Mouse (Mus musculus) cerebellum, postnatal 10 days (tissue): ENCODE measurements at regions not wholly inside any gene's neighbourhood (a gene's known extent, or its start where the extent isn't known, plus 50 kb on each side); places are given as distances from the start of the nearest gene placed in this dataset.

Experiments used
- DNase-seq, 2 experiments: peaks; one replicate each; pipeline ENCODE4 v3.0.0; 2021; ENCODE audit warnings: mixed read lengths in 2 of 2

DNA sequence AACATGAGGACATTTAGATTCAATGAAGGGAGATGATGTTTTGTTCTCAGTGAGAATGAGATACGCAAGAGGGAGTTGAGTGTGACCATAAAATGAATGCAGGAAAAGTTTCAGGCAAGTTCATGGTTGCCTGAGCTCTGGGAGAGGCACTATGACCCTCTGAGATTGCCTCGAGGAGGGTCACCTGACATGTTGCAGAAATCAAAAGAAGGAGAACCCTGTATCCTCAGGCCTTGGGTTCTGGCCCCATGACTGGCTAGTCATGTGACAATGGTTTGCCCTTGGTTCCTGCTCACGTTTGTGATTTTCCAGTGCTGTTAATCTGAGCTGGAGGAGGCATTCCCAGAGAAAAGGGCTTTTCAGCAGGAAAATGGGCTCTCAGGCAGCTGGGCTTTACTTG is 98.9 kb downstream of the Mab21l3 start:
- DNase-seq, result no peak

DNA sequence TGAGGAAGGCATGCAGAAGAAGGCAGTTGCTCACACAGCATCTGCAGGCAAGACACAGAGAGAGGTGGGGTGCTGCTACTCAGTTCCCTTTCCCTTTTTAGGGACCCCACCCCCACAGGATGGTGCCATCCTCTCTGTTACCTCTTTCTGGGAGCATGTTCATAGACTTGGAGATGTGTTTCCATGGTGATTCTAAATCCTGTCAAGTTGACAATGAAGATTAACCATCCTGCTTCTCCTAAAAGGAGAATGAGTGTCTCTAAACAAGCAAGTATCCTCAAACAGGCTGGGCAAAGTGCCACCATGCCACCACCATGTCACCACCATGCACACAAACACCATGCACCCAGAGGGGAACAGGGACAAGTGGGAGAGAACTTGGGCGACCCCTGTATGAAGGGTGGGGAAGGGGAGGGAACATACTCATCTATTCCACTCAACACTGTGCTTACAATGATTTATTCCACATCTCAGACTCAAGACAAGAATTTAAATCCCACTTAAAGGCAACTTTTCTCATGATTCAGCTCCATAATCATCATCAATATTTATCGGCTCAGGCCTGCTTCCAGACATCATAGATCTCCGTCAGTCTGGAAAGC is 99.6 kb downstream of the Mab21l3 start:
- peak in 1 of 2 experiments; percentile 10 for DNase-seq

DNA sequence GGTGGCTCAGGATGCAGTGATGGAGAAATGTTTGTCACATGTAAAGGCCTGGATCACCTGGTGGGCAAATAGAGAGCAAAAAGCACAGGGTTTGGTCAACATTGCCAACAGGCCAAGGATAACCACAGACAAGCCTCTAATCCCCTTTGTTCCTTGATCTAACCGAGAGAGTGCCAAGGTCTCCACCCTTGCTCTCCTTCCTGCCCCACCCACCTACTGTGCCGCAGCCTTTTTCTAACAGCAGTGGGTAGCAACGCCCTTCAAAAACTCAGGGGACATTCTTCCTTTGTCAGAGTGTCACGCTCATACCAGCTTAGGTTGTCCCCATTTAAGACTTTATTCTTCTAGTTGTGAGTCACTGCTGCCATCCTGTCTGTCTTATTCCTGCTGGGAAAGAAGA is 100.6 kb downstream of the Mab21l3 start:
- no peak for DNase-seq

DNA sequence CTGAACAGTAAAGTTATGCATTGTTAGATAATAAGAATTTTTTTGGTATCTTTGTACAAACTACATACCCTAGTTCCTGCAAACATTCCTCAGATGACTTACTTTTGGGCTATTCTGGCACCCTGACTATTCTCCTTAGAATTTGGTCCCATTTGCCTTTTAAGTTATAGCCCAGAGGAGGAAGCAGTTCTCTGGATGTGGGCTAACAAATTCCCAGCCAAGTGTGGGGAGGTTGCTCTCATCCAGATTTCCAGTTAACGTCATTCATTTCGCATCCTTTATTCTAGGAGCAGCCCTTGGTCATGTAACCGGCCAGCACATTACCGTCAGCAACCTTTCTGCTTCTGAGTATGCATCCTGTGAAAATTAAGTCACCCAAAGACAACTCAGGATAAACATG is 107.9 kb downstream of the Mab21l3 start:
- DNase-seq, result no peak

DNA sequence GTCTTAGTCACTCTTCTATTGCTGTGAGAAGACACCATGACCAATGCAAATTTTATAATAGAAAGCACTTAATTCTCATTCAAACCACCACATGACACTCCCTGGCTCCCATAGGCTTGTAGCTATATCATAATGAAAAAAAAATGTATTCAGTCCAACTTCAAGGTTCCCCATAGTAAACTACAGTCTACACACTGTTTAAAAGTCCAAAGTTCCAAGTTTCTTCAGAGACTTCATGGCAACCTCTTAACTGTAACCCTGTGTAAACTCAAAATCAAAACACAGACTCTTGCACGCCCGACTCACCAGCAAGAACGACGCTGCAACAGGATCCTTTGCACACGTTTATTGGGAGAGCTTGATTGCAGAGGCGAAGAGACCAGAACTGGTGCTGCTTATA is 111.6 kb downstream of the Mab21l3 start:
- DNase-seq, result no peak

DNA sequence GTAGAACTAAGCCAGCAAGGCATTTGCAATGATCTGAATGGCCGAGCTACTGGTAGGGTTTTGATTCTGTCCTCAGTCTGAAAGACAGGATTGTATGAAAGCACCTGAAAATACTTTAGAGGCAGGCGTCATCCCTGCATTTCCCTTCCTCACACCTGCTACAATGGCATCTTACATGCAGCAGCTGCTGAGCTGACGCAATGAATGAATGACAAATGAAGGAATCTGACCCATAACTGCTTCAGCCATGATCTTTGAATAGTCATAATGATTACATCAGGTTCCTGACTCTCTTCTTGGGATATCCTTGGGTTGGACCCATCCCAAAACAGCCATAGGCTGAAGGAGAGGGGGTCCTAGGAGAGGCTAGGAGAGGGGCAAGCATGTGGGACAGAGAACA is 119.7 kb downstream of the Mab21l3 start:
- no peak for DNase-seq

DNA sequence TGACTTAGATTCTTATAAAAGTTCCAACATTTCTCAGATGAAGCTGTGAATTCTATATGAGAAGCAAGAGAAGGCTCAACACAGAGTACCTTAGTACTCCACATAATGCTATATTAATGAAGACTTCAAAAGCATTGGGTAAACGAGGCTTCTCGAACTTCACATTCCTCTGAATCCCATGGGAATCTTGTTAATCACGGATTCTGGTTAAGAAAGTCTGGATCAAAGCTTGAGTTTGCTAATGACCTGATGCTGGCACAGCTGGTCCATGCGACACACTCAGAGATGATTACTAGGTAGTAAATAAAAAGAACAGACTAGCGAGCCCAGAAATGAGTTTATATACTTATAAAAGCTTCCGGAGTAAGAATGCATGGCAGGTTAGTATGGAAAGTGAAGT is 118.4 kb upstream of the Atp1a1 start:
- no peak for DNase-seq

DNA sequence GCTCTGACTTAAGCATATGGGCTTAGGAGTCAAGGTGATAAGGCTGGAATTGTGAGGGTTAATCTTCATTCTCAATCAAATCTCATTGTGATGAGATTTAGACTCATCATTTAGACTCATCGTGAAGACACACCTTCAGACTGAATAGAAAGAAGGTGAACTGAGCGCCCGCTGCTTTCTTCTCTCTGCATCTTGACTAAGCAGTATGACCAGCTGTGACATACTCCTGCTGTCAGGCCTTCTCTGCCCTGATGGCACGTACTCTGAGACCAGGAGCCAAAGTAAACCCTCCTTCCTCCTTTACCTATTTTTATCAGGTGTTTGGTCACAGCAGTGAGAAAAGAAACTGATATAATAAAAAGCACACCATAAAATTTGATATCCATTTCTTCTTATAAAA is 117.5 kb upstream of the Atp1a1 start:
- DNase-seq, result peak; percentile 54 to 64

DNA sequence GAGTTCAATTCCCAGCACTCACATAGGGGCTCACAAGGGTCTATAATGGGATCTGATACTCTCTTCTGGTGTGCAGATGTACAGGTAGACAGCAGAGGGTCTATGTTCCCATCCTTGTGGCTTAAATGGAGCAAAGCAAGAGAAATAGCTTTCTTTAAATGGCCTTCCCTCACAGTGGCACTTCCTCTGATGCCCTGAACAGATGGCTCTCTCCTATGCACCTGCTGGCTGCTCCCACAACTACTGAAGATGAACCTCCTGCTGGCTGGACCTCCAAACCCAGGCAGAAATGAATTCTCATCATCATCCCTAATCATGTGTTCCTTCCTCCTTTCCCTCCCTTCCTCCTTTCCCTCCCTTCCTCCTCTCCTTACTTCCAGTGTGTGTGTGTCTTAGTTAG is 110.9 kb upstream of the Atp1a1 start:
- DNase-seq, result no peak

DNA sequence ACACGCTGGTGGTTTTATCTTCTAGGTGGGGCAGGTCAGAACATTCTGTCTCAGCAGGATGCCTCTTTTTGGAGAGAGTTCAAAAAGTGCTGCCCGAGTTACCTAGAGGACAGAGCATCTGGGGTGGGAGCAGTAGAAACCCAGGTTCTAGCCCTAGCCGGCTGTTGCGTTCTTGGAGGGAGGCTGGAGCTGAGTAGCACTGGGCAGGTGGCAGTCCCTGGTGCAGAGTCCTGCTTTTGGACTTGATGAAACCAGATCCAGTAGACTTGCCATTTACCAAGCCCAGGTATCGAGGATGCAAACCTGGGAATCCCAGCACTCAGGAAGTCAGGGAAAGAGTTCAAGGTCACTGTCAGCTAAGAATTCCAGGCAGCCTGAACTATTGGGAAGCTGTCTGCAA is 110.3 kb upstream of the Atp1a1 start:
- no peak for DNase-seq

DNA sequence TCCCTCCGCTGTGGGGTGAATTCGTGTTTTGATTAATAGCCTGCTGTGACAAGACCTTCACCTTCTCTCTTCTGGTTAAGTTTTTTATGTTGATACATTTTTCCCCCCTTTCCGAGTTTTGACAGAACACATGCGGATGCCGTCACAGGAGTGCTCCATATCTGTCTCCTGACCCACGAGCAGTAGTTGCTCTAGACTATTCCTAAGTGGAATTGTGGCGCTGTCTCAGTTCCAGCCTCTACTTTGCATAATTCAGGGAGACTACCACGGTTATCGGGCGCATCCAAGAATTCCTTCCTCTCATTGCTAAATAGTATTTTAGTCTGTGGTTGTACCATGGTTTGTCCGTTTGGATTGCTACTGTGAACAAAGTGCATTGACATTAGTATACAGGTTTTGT is 109.2 kb upstream of the Atp1a1 start:
- DNase-seq, result no peak

DNA sequence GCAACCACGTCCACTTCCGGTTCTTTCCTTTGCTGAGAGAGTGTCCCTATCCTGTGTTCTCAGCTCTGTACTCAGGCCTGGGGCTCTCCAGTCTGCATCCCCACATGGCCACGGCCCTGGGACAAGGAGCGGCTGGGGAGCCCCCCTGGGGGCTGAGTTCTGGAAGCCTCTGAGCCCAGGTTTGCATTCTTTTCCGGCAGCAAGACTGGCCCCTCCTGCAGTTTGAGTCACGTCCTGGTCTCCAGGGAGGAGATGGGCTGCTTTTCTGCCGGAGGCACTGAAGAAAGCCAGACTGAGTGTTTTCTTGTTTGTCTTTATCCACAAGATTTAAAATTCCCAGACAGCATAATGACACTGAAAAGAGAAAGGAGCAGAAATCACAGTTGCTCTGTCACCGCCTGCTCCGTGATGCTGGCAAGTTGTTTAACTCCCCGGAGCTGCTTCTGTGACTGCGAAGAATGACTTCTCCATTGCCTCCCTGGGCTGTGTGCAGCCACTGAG is 108.7 kb upstream of the Atp1a1 start:
- peak; percentile 32 to 37 for DNase-seq

DNA sequence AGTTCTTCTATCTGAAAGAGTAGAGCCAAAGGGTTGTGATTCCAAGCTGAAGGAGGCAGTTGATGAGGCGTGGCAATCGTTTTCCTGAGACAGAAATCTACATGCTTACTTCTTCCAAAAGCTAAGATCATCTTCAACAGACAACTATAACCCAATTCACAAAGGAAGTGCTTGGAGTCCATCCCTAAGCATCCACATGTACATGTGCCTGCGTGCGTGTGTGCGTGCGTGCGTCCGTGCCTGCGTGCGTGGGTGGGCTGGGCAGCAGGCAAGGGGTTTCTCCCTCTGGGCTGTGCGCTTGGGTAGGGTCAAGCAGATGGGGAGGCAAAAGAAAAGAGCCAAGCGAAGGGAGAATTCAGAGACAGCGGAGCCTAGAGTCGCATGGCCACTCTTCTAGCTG is 108.2 kb upstream of the Atp1a1 start:
- no peak for DNase-seq

DNA sequence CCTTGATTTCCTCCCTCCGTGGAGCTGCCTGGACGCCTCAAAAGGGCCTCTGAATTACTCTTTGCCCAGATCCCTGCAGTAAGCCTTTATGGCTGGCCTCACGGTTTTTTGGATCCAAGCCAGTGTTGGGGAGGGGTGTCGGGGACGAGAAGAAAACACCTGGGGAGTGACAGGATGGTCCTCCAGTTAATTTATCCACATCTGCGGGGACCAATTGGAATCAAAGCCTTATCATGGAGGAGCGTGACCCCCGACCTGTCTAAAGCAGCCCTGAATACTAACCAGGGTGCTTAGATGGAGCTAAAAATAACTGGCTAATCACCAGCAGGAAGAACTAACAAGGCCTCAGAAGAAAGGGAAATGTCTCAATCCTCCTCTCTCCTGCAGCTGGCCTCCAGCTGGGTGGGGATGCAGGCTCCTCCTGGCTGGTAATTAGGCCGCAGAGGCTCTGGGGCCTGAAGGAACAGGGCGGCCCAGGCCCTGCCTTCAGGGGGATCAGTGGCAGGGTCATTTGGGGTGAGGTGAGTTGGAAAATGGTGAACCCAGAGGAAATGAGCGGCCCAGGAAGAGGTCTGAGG is 107.2 kb upstream of the Atp1a1 start:
- DNase-seq, result peak; percentile 68 to 71

DNA sequence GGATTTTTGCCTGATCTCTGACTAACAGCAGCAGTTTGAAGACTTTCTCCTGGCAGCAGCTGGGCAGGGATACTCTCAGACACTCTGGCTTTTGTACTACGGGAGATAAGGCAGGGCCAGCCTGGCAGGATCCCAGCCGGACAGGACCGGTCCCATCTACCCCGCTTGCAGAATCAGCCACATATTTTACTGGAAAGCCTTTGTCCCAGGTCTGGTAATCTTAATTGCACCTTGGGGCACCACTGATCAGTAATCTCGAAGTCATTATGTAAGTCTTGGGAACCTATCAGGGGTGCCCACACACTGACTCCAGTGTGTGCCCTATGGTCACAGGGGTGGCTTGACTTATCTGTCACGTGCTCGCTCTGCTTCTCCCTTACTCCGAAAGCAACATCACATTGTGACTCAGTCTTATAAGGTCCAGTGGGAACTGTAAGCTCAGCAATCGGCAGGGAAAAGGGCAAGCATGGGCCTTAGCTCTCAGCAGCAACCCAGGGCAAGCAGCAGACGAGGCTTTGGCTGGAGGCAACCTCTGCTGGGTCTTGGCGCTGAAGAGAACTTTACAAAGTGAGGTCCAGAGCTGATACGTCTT is 105.0 kb upstream of the Atp1a1 start:
- DNase-seq, result peak; percentile 34 to 50

DNA sequence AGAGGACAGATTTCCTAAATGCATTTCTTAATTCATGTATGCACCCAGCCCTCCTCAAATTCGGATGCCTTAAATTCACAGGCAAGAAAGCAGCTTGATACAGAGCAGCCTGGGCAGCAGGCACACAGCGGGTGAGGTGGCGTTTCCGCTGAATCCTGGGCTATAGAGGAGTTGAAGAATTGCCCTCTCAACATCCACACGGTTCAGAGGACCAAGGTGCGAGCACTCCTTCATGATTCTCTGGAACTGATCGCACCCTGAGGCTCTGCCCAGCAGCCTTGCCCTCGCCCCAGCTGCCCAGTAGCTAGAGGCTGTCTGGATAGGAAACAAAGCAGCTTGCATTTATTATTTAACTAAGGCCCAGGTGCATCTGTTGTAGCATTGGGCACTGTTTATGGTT is 104.3 kb upstream of the Atp1a1 start:
- peak; percentile 43 to 51 for DNase-seq

DNA sequence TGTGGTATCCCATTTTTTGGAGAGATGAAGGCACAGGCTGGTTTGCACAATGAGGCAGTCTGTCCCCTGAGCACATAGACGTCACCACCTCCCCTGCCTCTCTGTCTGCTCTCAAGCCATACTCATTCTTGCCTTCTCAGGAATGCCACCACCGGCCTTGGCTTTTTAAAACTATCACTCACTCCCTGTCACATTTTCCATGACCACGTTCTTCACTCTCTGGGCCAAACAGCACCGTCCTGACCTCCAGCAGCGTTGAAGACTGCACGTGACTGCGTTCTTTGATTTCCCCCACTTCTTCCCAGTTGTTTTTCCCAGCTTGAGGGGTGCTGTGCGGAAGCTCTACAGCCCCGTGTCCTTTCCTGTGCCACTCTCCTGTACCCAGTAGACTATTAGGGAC is 100.4 kb upstream of the Atp1a1 start:
- DNase-seq, result no peak

DNA sequence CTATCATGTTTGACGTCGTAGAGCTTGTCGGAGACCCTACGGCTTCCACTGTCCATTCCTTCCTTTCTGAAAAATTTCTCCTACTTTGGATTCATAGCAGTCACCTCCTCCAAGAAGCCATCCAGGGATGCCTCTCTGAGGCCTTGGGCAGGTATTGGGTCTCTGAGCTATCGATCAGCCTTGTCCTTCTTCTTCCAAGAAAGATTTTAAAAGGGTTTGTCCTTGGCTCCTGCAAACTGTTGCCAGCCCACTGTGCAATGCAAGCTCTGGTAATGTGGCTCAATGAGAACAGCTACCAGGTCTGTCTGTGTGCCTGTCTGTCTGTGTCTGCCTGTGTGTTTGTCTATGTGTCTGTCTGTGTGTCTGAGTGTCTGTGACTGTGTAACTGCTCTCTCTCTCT is 99.8 kb upstream of the Atp1a1 start:
- DNase-seq, result no peak

DNA sequence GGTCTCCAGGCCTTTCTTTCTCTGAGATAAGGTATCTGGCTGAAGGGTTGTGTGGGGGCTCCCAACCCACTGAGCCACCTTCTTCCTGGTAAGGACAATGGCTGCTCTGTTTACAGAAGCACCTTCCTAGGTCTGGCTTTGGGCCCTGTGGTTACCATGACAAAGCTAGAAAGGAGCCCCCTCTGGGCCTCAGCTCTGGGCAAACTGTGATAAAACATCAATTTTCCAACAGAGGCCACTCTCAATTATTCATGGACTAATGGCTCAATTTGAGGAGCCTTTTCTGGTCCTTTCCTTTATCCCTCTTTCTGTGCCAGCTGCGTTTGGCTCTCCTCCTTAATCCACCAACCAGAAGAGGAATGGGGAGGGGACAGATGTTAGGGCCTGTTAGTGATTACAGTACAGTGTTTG is 97.3 kb upstream of the Atp1a1 start:
- DNase-seq, result peak in 1 of 2 experiments; percentile 13

DNA sequence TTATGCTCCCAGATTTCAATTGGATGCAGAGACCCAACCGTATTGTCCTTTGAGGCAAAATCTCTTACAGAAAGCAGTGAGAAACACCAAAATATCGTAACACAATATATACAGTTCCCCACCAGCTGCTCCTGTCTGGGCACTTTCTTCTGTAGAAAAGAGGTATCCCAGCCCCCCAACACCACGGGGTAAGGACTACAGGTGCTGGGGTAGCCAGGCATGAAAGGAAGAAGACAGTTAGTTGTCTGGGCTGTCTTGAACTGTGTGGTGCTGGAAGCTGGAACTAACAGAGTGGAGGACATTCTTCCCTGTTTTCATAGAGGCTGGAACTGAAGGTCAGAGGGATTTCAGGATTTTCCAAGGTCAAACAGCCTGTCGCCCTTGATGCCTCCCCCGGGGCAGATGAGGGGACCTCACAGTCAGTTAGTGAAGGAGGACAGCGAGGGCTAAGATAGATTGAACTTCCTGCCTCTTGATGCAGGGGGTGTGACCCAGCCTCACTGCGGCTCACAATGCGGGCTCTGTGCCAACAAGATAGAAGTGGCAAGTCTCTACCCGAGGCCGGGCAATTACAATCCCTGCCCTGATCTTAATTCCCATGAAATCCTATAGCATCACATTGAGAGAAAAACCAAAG is 96.6 kb upstream of the Atp1a1 start:
- peak; percentile 53 to 56 for DNase-seq

DNA sequence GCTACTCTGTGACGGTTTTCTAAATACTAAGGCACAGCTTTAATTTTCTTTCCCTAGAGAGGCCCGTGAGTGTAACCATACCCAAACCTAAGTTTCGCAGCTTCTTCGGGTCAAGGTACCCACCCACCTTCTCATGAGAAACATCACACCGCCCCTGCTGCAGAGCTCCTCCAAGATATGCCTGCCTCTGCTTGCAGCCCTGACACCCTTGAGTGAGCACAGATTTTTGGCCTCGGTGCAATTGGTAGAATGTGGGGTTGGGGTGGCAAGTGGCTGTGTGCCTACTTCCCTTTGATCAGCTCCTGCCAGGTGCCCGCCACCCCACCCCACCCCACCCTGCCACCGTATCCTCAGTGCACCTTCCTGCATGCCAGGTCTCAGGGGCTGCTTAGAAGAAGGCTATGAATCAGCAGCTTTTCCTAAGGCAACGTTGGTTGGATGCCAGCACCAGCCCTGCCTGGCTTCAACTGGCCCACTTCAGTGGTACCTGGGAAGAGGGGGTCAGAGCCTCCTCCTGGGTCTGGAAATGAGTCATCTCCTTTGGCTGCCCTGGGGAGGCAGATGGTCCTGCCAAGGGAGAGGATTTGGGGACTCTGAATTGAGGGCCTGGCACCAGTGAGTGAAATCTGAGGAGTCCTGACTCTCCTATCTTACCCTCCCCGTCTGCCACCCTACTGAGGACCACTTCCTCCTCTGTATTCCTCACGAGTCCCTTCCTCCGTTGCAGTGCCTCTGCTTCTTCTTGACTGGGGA is 95.6 kb upstream of the Atp1a1 start:
- peak; percentile 86 to 89 for DNase-seq

DNA sequence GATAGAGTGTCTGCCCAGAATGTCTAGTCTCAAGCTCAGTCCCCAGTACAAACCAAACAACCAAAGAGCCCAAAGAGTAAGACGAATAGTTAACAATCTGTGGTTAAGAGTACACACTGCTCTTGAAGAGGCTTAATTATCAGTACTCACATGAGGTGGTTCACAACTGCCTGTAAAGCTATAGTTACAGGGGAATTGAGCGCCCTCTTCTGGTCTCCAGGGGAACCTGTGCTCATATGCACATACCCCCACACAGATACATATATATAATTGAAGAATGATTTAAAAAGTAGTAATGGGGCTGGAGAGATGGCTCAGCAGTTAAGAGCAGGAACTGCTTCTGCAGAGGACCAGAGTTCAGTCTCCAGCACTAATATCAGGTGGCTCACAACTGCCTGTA is 92.3 kb upstream of the Atp1a1 start:
- peak in 1 of 2 experiments; percentile 45 for DNase-seq

DNA sequence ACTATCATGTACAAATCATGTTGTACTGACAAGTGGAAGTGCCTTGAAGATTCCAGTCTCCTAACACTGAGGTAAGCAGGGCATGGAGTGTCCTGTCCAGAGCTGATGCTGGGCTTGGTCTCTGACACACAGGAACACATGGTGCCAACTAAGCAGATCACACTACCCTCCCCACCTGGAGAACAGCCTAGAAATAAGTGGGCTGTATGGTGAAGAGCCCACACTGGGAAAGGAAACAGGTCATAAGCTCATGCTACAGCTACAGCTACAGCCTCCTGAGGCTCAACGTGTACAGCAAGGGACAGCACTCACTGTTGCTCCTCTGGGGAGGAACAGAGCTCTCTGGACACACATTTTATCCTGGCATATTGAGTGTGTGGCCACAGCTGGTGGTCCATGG is 89.8 kb upstream of the Atp1a1 start:
- peak; percentile 46 to 53 for DNase-seq
